Mouse (Mus musculus) midbrain, embryonic 11.5 days (tissue): ENCODE measurements around the gene Wwp2. TPM values are rescaled to one million over a fixed set of nuclear protein-coding genes. Genes with fewer than 3 reads are reported as not detected.

Experiments used
- ATAC-seq: fragments of 200-750 bp; cut with Nextera tagmentation; 2 replicates; pipeline ENCODE4 v1.8.0; 2017; ENCODE audit warnings: moderate TSS enrichment, moderate library complexity; ENCODE audit not compliant: low FRiP score
- DNase-seq: peaks from one replicate; pipeline ENCODE4 v3.0.0; 2015; ENCODE audit warnings: low spot score; ENCODE audit errors: missing footprints
- H3K27ac ChIP-seq: fragments of 300-500 bp; sonication (generic); 2 replicates; pipeline ENCODE4 v1.5.1; 2014; ENCODE audit warnings: low read depth, low read length
- H3K27me3 ChIP-seq: fragments of 300-500 bp; sonication (generic); 2 replicates; pipeline ENCODE4 v1.6.1; 2014; ENCODE audit warnings: mild to moderate bottlenecking, low read length, moderate library complexity, mixed read lengths; ENCODE audit not compliant: control insufficient read depth, insufficient read depth
- H3K36me3 ChIP-seq: fragments of 300-500 bp; sonication (generic); 2 replicates; pipeline ENCODE4 v1.6.1; 2014; ENCODE audit warnings: mild to moderate bottlenecking, low read length, moderate library complexity, mixed read lengths; ENCODE audit not compliant: control insufficient read depth, insufficient read depth
- H3K4me1 ChIP-seq: fragments of 300-500 bp; sonication (generic); 2 replicates; pipeline ENCODE4 v1.6.1; 2014; ENCODE audit warnings: low read length; ENCODE audit not compliant: control insufficient read depth, insufficient read depth
- H3K4me2 ChIP-seq: fragments of 300-500 bp; sonication (generic); 2 replicates; pipeline ENCODE4 v1.6.1; 2014; ENCODE audit warnings: mild to moderate bottlenecking, moderate library complexity
- H3K4me3 ChIP-seq: fragments of 300-500 bp; sonication (generic); 2 replicates; pipeline ENCODE4 v1.5.1; 2014; ENCODE audit warnings: low read depth, low read length
- H3K9ac ChIP-seq: fragments of 300-500 bp; sonication (generic); 2 replicates; pipeline ENCODE4 v1.6.1; 2014; ENCODE audit warnings: low read length
- H3K9me3 ChIP-seq: fragments of 300-500 bp; sonication (generic); 2 replicates; pipeline ENCODE4 v1.6.1; 2016; ENCODE audit warnings: low read length; ENCODE audit not compliant: control insufficient read depth
- WGBS: fragments of 180-500 bp; shearing (Covaris S2); extraction: QIAGEN DNeasy Blood & Tissue Kit; methylation state at CpG from one replicate; pipeline ENCODE4 v1.1.7; 2014; 5-methylcytosine and 5-hydroxymethylcytosine counted together
- polyA plus RNA-seq: library from polyadenylated mRNA; unstranded; fragments of >200 nt; fragmentation: Nextera tagmentation; extraction: Ambion mirVana; gene quantifications from 2 replicates; pipeline ENCODE4 v1.2.1, GENCODE M21; 2014

The Wwp2 gene
- polyA plus RNA-seq, 1 experiment from 2014 or later, result 53.1 TPM

GRCm38 (mm10) chr8:107424176-107424575, 12.0 kb upstream of the Wwp2 start:
- DNase-seq (no peak), ATAC-seq (no peak)
- no peak overlapping the region for H3K27ac ChIP-seq
- H3K9ac ChIP-seq, result peak overlapping the region; percentile 92
- H3K4me1 ChIP-seq, result peaks cover 7% of the 10 kb centered on the region; the same call in 1 of the 2 replicates
- H3K36me3 ChIP-seq, result peaks cover 12% of the 10 kb centered on the region
- peak overlapping the region; percentile 87 for H3K4me3 ChIP-seq
- no peaks in the 10 kb centered on the region for H3K27me3 ChIP-seq
- WGBS, result 32% methylated on average over 9 of the region's 9 CpGs
- no peaks in the 10 kb centered on the region for H3K9me3 ChIP-seq
- H3K4me2 ChIP-seq, result peak overlapping the region; percentile 78

GRCm38 (mm10) chr8:107424597-107425229, 11.5 kb upstream of the Wwp2 start, which contains the start of gene Nob1:
Gene Nob1 (minus strand): TSS chr8:107425051.
- Histone ChIP-seq H3K27me3 (no peaks in the 10 kb centered on the region), H3K4me1 (peaks cover 7% of the 10 kb centered on the region; the same call in 1 of the 2 replicates), H3K4me3 (peak within 1 kb of the TSS; percentile 87), H3K9ac (peak within 1 kb of the TSS; percentile 92), H3K9me3 (no peaks in the 10 kb centered on the region), H3K4me2 (peak within 1 kb of the TSS; percentile 78), H3K36me3 (peaks cover 10% of the 10 kb centered on the region), H3K27ac (no peak within 1 kb of the TSS)
- ATAC-seq, result peak; percentile 99
- under 1% methylated on average over 48 of the region's 50 CpGs for WGBS
- peak; percentile 100 for DNase-seq

GRCm38 (mm10) chr8:107425230-107425597, 11.0 kb upstream of the Wwp2 start:
- DNase-seq, result no peak
- WGBS, result 48% methylated on average over 8 of the region's 8 CpGs

GRCm38 (mm10) chr8:107430821-107431220, 5.3 kb upstream of the Wwp2 start:
- Histone ChIP-seq H3K27ac (no peak overlapping the region), H3K4me2 (no peak overlapping the region), H3K9me3 (no peaks in the 10 kb centered on the region), H3K4me1 (peaks cover 4% of the 10 kb centered on the region), H3K36me3 (no peaks in the 10 kb centered on the region), H3K9ac (no peak overlapping the region), H3K4me3 (no peak overlapping the region), H3K27me3 (no peaks in the 10 kb centered on the region)
- WGBS, result 87% methylated on average over 8 of the region's 8 CpGs
- ATAC-seq (no peak), DNase-seq (no peak)

More at GRCm38 (mm10) chr8:107425230-107425597, 11.0 kb upstream of the Wwp2 start:
- ATAC-seq, result 0 out of 2 replicates have a peak, but pooled peaks have one; percentile 6
- peak overlapping the region; percentile 78; the same call in 1 of the 2 replicates for H3K4me2 ChIP-seq
- no peaks in the 10 kb centered on the region for H3K27me3 ChIP-seq
- peak overlapping the region; percentile 87 for H3K4me3 ChIP-seq
- no peaks in the 10 kb centered on the region for H3K9me3 ChIP-seq
- H3K36me3 ChIP-seq, result peaks cover 8% of the 10 kb centered on the region; the same call in 1 of the 2 replicates
- no peak overlapping the region for H3K27ac ChIP-seq
- H3K4me1 ChIP-seq, result peaks cover 7% of the 10 kb centered on the region; the same call in 1 of the 2 replicates
- H3K9ac ChIP-seq, result no peak overlapping the region

GRCm38 (mm10) chr8:107435421-107435961, 674 bp upstream of the Wwp2 start:
- 29% methylated on average over 11 of the region's 11 CpGs for WGBS
- Histone ChIP-seq H3K4me1 (peaks cover 11% of the 10 kb centered on the region), H3K4me2 (peak overlapping the region; percentile 81), H3K9me3 (no peaks in the 10 kb centered on the region), H3K4me3 (peak overlapping the region; percentile 95), H3K9ac (peak overlapping the region; percentile 82; the same call in 1 of the 2 replicates), H3K36me3 (no peaks in the 10 kb centered on the region), H3K27ac (no peak overlapping the region; the same call in 1 of the 2 replicates), H3K27me3 (no peaks in the 10 kb centered on the region)
- DNase-seq (peak; percentile 86), ATAC-seq (peak; percentile 3; the same call in 1 of the 2 replicates)

GRCm38 (mm10) chr8:107436841-107437421, 766 bp downstream of the Wwp2 start:
- Histone ChIP-seq H3K27me3 (no peaks in the 10 kb centered on the region), H3K27ac (peak overlapping the region; percentile 66), H3K4me1 (peaks cover 11% of the 10 kb centered on the region), H3K9me3 (no peaks in the 10 kb centered on the region), H3K4me3 (peak overlapping the region; percentile 95), H3K36me3 (no peaks in the 10 kb centered on the region), H3K4me2 (peak overlapping the region; percentile 81), H3K9ac (peak overlapping the region; percentile 82)
- DNase-seq (peak; percentile 81), ATAC-seq (no peak; the same call in 1 of the 2 replicates)
- WGBS, result 11% methylated on average over 15 of the region's 16 CpGs

- Histone ChIP-seq H3K36me3 (no peaks in the 10 kb centered on the region), H3K9me3 (no peaks in the 10 kb centered on the region), H3K27ac (no peak overlapping the region), H3K27me3 (no peaks in the 10 kb centered on the region), H3K4me2 (no peak overlapping the region), H3K4me1 (peaks cover 11% of the 10 kb centered on the region), H3K4me3 (no peak overlapping the region), H3K9ac (no peak overlapping the region)
- 70% methylated on average over 2 of the region's 2 CpGs for WGBS
- DNase-seq (peak; percentile 57), ATAC-seq (no peak)
These were observed 1.5 kb downstream of the Wwp2 start for GRCm38 (mm10) chr8:107437711-107438110.

- Histone ChIP-seq H3K4me3 (no peak overlapping the region), H3K36me3 (no peaks in the 10 kb centered on the region), H3K4me1 (peaks cover 11% of the 10 kb centered on the region), H3K9ac (no peak overlapping the region), H3K27ac (no peak overlapping the region), H3K9me3 (no peaks in the 10 kb centered on the region), H3K4me2 (no peak overlapping the region), H3K27me3 (no peaks in the 10 kb centered on the region)
- ATAC-seq (no peak), DNase-seq (peak; percentile 26)
- 95% methylated on average over 3 of the region's 3 CpGs for WGBS
These were observed 3.9 kb downstream of the Wwp2 start for GRCm38 (mm10) chr8:107439880-107440625.
